Mouse (Mus musculus) ovary, adult 10 weeks (tissue): Measurements from ENCODE around the gene Gm572. TPM values are rescaled to one million over a fixed set of nuclear protein-coding genes. Genes with fewer than 3 reads are reported as not detected.

Experiments used
- polyA plus RNA-seq: library from polyadenylated mRNA; stranded (reverse); fragments of 350-450 nt; fragmentation: Illumina TruSeq; extraction: RNeasy Lipid Tissue Mini Kit (QIAGEN cat#74804); gene quantifications from one replicate; pipeline ENCODE4 v1.2.3, GENCODE M21; 2014

Gene Gm572
- not detected for polyA plus RNA-seq

GRCm38 (mm10) chr4:148643291-148644156 is at the start of gene Gm572:
Gm572 (plus strand) TSS chr4:148643317.

GRCm38 (mm10) chr4:148602357-148603120 is 40.6 kb upstream of the Gm572 start, which contains the start of gene Masp2:
Masp2 (plus strand) TSS chr4:148602554.

GRCm38 (mm10) chr4:148626623-148627185 is 16.4 kb upstream of the Gm572 start, which contains the start of gene Tardbp:
Tardbp (minus strand) TSS chr4:148627019.

Other genes starting within 250 kb of the Gm572 start
- 4.4 TPM for gene Ubiad1, start 198.5 kb upstream of the Gm572 start, polyA plus RNA-seq
- 6.1 TPM for gene Mtor, start 194.7 kb upstream of the Gm572 start, polyA plus RNA-seq
- 0.74 TPM for gene Angptl7, start 142.9 kb upstream of the Gm572 start, polyA plus RNA-seq
- gene Exosc10, start 84.9 kb upstream of the Gm572 start, polyA plus RNA-seq = 6.6 TPM
- not detected for gene Srm, start 51.8 kb upstream of the Gm572 start, polyA plus RNA-seq
- gene Masp2, start 40.8 kb upstream of the Gm572 start, polyA plus RNA-seq = not detected
- 1,046 TPM for gene Tardbp, start 16.3 kb upstream of the Gm572 start, polyA plus RNA-seq
- gene Casz1, start 161.1 kb downstream of the Gm572 start, polyA plus RNA-seq = 2.1 TPM